Mouse (Mus musculus): ENCODE data around the gene Mef2a.
A peak's percentile ranks its signal among the peaks of the same experiment; 100 is the strongest.

The Mef2a gene

DNA sequence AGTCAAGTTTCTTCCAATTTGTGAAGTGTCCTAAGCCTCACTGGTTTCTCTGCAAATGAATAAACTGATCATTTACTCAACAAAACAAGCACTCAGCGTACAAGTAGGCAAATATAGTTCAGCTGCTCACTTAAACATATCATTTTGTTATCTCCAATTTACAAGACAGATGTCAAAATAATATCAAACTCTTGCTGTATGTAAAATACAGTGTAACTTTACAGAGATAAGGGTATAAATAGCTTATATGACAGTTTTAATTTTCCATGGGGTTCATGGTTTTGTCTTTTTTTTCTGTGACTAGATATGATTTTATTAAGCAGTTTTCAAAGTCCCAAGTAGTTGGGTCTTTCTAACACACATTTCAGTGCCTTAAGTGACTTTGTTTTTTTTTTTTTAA, 127.4 kb downstream of the Mef2a start:
- no peak for DNase-seq (ENCODE audit: low spot score)

DNA sequence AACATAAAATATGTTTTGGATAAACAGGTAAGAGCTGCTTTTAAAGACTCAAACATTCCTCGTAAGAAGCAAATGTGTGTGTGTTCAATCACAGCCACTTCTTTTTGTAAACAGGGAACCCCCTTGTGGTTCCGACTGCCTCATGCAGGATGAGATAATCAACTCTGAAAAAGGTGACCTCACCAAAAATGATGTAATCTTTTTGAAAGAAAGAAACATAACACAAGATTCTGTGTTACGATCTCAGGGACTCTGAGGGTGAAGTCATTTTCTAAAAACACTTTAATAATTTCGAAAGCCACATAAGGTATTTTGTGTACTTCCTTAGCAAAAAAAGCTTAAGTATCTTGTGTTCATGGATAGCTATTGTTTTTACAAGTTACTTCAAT, 128.8 kb downstream of the Mef2a start:
- DNase-seq (ENCODE audit: low spot score): no peak

DNA sequence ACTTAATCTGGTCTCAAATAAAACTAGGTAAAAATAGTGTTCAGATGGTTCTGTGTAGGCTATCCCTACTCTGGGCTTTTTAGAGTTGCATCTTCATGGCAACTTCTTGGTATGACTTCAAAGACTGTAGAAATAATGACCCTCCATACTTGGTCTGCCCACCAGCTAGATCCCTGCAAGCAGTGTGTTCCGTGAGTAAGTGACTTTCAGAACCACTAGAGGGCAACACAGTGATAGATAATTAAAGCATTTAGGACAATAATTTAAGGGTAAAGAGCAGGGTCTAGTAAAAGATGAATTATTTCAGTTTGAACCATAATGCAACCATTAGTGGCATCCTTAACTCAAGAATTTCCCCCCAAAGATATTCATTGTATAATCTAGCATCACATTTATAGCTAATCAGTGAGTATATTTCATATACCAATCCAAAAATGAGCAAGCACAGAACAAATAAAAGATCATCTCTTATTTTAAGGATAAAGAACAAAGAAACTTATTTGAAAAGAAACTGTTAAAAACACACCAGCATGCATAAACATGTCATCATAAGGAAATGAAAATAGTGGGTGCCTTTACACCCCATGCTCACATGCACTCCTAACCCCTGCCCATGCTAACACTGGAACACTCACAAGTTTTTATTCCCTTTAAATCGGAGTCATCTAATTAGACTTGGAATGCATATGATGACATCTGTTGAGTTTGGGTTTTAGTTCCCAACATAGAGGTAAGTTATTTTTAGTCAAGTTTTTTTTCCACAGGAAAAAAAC, 129.4 kb downstream of the Mef2a start:
- DNase-seq (ENCODE audit: low spot score): no peak

DNA sequence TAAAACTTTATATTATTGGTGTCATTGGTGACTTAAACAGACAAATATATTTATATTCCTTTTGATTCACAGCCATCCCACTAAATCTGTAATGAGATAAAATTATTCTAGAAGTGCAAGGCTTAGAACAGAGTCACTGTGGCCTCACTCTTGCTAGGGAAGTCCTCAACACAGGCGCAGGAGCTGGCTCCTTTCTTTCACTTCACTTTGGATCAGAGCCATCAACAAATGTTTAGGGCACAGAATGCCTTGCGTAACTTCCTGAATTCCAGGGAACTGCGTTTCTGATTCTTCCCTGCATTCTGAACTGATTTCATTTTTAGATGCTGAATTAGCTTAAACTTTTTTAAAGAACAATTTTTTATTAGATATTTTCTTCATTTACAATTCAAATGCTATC, 130.7 kb downstream of the Mef2a start:
- DNase-seq (ENCODE audit: low spot score): no peak

DNA sequence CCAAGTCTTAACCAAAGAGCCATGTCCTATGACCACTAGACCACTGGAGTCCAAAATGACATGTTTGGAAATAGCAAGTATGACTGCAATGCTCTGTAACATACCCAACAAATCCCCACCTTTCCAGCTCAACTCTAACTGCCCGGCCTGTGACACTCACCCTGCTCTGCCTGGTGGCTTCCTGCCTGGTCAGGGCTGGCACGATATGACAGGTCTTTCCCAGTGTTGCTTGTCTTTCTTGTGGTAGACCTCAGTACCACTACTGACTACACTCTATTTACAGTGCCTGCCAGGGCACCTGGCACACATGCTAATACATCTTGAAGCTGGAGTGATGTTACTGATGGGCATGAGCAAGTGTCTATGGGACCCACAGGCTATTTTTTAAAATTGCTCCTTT, 134.9 kb downstream of the Mef2a start:
- DNase-seq (ENCODE audit: low spot score): no peak

DNA sequence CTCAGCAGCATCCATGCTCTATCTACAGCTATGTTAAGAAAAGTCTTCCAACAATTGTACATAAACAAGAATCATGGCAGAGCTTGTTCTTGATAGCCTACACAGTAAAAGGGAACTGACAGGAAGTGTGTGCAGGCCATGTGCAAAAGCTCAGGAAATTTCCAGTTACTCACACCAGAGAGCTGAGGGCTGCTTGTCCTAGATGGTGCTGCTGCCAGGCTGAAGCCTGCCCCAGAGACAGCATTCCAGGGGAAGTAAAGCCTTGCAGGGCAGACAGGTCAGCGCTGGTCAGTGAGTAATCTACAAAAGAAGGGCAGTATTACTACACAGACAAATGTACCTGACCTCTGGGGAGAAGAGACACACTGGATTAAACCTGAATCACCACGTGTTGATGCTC, 136.3 kb downstream of the Mef2a start:
- no peak for DNase-seq (ENCODE audit: low spot score)

DNA sequence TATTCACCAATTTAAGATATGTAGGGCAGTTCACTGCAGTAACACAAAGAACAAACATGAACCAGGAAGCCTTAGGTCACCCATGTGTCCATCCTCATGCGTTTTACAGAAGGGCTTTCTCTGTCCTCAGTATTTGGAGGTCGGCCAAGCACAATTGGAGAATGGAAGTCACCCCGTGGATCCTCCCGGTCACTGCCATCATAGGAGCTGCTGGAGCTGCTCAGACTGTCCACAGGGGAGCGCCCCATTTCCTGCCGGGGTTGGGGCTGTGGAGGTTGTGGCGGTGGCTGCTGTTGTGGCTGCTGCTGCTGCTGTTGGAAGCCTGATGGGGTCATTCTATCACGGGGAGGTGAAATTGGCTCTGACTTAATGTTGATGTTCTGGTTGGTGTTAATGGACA, 137.9 kb downstream of the Mef2a start:
- no peak for DNase-seq (ENCODE audit: low spot score)

DNA sequence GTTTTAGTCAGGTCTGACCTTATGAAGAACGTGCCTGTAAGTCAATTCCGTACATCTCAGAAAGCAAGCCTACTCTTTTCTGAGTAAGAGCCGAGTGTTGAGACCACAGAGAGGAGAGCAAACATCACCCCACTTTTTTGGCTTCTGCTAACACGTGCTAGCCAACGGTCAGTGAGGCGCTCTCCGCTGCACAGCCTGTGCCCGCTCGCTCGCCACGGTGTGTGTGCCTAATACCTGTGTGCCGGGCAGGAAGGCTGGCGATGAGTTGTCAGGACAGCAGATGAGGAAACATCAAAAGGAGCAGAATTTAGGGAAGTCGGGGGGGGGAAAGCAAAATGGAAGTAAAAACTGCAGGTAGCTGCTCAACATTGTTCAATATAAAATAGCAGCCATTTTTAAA, 140.2 kb downstream of the Mef2a start:
- no peak for DNase-seq (ENCODE audit: low spot score)

DNA sequence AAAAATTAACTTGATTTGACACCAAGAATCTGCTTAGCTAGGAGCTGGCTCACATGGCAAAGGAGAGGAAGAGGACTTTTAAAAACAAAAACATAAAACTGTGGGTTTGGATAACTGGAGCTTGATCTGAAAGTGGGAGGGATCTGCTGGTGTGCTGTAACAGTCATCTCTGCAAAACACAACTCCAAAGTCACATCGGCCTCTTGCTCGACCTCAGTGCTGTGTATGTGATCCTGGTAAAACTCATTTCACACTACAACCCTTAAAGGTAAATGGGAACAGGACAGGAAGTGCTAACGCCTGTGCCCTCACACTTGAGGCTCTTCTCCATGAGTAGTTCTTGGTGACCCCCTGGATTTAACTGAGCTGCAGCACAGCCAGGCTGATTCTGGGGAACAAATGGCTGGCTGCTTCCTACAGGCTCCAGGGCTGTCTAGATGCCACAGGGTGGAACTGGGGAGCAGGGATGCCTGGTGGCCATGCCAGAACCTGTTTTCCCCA, 142.0 kb downstream of the Mef2a start:
- DNase-seq (ENCODE audit: low spot score): no peak

DNA sequence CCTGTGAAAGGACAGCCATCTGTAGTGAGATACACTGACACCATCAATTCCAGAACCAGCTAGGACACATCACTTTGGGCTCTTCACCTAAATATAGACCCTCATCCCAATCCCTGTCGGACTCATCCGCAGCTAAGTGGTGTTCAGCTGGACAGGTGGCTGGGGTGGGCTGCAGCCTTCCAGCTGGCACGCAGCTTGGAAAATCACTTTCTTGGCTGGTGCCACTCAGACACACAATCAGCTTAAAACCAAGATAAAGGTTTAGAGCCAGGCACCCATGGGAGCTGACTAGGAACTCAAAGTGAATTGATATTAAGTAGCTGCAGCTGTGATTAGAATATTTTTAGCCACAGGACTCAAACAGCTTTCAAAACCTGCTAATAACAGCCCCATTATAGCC, 142.4 kb downstream of the Mef2a start:
- no peak for DNase-seq (ENCODE audit: low spot score)

DNA sequence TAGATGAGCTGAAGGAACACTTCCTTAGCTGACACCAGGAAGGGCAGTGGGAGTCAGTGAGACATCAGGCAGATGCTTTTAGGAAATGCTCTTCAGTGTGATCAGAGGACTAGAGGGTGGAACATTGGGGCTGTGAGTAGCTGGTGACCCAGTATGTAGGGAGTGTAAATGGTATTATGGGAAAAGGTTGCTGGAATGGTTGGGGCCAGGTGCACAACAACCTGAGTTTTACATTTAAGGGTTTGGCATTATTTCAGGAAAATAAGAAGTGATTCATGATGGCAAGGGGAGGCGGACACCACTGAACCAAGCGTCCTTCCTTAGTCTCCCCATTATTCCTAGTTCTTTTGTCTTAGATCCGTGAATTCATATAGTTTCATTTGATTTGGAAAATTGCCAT, 143.0 kb downstream of the Mef2a start:
- no peak for DNase-seq (ENCODE audit: low spot score)

DNA sequence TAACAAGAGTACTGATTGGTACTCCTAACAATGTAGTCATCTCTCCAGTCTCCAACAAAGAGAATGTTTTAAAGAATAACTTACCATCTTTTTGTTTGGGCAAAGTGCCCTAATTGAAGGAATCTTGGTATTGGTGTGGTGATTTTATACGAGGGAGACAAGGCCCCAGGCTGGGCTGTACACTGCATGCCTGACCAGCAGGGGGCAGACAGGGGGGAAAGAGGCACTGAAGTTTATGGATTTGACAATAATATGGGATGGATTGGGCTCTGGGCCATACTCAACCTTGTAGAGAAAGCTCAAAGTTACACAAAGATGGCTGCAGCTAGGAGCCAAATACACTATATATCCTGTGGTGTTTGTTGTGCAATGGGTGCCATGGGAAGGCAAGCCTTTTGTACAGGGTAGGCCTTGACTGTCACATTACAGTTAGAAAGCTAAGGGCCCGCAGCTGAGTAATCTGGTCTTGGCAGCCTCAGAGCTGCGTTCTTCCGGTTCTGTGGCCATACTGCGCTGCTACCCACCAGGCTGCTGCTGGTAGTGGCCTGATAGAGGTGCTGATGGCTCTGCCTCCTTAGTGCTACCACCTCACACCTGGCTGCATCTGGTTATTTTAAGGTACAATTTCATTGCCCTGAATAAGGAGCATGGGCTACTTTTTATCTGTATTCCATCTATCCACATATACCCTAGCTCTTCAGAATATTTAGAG, 143.6 kb downstream of the Mef2a start:
- no peak for DNase-seq (ENCODE audit: low spot score)

DNA sequence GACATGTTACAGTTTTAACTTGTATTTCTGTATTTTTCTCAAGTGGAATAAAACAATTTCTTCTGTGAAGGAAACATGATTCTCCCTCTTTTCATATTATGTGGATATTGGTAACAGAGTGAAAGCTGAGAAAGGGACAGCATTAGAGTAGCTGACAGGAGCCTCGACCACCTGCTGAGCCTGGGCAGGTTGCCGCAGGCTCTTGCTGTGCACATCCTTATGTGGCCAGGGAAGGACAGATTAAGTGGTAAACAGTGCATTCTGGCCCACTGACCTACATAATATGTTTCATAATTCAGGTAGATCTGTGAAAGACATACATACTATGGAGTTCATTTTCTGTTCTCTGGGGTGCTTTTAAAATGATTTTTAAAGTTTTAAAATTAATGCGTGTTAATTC, 144.3 kb downstream of the Mef2a start:
- DNase-seq (ENCODE audit: low spot score): no peak

DNA sequence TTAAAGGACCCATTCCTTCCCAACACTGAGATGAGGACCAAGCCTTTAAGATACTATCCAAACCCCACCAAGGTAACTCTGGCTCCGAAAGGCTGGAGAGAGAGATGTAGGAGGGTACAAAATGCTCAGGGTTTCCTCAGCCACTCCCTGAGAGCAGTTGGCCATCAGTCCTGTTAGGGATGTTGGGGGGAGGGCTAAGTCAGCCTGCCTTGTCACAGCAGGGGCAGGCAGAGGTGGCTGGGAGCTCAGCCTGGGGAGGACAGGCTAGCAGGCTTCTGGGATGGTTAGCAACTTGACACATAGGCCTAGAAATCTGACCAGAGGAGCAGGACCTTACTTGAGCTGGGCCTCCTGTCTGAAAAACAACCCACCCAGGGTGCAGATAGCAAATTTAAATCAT, 145.1 kb downstream of the Mef2a start:
- no peak for DNase-seq (ENCODE audit: low spot score)

DNA sequence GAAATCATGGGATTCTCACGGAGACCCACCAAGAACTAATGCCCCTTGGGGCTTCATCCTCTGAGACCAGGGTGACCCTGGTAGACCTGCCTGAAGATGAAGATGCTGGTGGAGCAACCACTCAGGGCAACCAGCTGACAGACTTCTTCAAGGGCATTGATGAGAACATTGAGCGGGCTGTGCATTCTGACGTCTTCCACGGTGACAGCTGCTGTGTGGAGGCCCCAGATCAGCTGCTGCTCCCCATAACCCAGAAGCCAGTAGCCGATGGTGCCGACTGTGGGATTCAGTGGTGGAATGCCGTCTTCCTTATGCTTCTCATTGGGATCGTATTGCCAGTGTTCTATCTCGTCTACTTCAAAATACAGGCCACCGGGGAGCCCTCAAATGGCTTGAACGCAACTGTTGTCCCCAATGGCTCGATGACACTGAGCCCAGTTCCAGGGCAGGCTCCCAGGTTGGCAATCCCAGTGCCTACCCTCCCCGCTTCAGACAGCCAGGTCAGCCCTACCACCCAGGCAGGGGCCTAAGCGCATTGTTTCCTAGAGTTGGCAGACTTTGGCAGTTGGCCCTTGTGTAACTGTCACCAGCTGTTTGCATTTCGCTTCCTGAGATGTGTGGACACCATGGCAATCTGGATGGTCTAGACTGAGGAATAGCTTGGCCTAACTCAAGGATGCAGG, 146.6 kb downstream of the Mef2a start:
- DNase-seq (ENCODE audit: low spot score): no peak

DNA sequence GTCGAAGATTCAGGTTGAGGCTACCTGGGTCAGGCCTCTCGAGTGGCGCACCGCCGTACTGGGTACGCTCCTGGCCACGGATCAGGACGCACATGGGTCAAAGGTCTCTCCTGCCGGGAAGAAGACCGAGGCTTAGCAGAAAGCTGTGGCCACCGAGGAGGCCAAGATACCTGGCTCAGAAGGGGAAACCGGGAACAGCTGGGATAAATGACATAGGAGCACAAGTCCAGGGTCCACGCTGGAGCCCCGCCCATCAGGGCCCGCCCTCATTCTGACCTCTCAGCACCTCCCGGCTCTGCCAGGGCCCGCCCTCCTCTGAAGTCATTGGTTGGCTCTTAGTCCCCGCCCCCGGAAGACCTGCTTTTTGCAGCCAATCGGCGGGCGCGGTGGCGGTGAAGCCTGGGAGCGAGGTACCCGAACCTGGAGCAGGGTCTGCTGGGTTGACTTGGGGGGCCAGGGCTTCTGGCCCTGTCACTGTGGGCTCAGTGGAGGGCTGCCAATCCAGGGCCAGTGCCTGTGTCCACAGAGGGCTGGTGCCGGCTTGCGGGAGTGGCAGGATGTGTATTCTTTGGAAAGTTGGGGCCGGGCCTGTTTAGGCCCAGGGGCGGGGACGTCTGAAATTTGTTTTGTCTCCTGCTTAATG, 150.3 kb downstream of the Mef2a start, which contains the start of gene Lysmd4:
TSS of gene Lysmd4 (plus strand) at position 325 of the 643 bp plus-strand sequence.
- peak; percentile 95 for DNase-seq (ENCODE audit: low spot score)

DNA sequence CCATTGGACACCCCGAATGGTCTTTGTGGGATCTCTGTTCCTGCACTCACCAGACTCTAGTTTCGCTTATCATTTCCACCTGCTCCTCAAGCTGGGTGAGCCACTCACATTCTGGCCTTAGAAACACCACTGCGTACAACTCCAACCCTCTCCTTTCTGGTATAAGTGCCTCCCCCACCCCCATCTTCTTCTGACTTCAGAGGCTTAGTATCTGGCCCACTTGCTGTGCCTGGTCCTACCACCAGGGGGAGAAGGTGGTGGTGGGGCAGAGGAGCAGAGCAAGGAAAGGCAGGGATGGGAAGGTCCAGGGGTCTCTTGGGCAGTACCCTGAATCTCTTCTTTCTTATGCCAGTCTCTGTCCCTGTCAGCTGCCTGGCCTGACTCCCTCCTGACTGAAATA, 155.6 kb downstream of the Mef2a start:
- no peak for DNase-seq (ENCODE audit: low spot score)

DNA sequence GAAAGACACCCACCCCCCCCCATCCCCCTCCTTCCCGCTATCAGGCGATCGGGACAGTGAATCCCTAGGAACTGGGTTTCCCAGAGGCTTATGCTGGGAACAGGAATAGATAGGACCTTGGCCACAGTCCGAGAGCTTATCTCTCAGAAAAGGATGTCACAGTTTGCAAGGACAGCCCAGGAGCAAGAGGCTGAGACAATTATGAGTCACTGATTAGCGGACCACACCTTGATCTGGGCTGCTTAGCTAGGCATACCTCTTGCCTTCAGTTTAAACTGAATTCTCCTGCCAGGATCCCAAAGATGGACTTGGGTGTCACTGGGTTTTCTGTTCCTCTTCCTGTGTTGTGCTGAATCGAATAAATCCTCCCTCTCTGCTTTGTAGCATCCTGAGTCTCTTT, 156.3 kb downstream of the Mef2a start:
- DNase-seq (ENCODE audit: low spot score): no peak

DNA sequence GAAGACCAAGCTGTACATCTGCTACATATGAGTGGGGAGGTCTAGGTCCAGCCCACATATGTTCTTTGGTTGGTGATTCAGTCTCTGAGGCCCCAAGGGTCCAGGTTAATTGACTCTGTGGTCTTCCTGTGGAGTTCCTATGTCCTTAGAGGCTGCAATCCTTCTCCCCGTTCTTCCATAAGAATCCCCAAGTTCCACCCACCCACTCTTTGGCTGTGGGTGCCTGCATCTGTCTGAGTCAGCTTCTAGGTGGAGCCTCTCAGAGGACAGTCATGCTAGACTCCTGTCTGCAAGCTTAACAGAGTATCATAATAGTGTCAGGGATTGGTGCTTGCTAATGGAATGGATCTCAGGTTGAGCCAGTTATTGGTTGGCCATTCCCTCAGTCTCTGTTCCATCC, 159.1 kb downstream of the Mef2a start:
- DNase-seq (ENCODE audit: low spot score): no peak

DNA sequence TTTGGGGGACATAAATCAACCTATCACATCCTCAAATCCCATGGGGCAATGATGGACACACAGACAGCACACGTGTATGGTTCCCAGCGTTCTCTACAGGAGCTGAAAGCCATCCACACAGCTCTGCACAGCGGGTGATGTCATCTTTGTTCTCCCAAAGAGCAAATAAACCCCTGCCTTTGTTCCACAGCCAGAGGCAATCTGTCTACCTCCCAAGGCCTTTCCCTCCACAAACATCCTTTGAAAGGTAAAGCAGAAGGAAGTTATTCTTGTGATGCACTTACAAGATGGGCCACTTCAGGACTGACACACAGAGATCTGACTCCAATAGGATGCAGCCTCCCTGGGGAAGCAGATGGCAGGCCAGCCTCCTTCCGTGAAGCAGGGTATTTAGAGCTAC, 160.7 kb downstream of the Mef2a start:
- no peak for DNase-seq (ENCODE audit: low spot score)

DNA sequence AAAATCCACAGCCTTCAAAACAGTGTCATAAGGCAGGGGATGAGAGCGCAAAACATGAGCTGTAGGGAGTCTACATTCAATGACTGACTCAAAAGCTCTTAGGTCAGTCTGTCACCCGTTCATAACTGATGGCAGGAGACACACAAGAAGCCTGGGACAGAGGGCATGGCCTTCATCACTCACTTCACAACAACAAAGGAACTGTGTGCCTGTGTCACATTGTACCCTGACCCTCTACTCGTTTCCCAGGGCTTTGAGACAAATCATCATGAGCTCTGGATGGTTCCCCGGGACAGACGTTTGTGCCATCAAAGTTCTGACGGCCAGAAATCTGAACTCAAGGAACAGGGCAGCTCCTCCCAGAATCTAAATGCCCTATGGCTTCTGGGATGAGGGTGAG, 161.3 kb downstream of the Mef2a start:
- no peak for DNase-seq (ENCODE audit: low spot score)

DNA sequence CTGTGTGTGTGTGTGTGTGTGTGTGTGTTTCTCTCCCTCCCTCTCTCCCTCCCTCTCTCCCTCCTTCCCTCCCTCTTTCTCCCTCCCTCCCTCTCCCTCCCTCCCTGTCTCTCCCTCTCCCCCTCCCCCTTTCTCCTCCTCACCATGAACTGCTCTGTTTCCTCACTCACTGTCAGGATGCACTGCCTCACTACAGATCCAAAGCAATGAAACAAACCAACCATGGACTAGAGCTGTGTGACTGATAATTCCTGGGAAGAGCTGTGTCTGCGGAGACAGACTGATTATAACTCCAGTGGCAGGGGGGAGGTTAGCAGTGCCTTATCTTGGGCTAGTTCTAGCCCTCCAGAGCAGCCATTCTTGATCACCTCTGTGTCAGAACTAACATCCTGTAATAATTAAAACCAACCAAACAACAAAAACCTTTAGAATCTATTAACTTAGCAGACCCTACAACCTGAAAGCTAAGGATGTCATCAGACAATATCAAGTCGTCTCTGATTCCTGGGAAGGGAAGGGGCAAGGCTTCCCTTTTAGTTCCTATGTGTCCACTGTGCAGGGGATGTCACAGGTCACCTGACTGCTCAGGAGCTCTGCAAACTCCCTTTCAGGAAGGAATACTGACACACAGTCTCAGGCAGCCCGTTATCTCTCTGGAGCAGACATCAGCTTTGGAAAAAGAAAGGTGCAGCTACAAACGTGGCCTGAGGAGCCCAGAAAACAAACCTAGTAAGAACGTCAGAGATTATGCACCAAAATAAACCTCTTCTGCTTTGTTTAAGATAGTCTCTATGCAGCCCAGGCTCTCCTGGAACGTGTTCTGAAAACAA, 162.4 kb downstream of the Mef2a start:
- no peak for DNase-seq (ENCODE audit: low spot score)

Measured in left cerebral cortex, adult 11 months (tissue).